Mouse (Mus musculus) heart, adult 8-10 months (tissue): ENCODE results near the gene Atg4b. TPM values are rescaled to one million over a fixed set of nuclear protein-coding genes. Genes with fewer than 3 reads are reported as not detected.
A peak's percentile ranks its signal among the peaks of the same experiment; 100 is the strongest.
"Not testable (repeated sequence)": the region's sequence is repeated elsewhere in the genome, so short reads cannot be mapped to it uniquely, and the experiment has no call there.

ENCODE experiments used
- DNase-seq: peaks from one replicate; pipeline ENCODE4 v3.0.0; 2022; ENCODE audit warnings: low spot score
- total RNA-seq, 4 experiments: library from RNA; stranded (reverse); gene quantifications; 2 replicates each; pipeline ENCODE4 v1.2.4; 2022

Gene Atg4b
- total RNA-seq, 4 experiments from 2014 or later, result 28.5 to 35.3 (median 34.6) TPM

- DNase-seq, result no peak
Observed at GRCm38 (mm10) chr1:93817823-93818532, 66.7 kb downstream of the Atg4b start.

GRCm38 (mm10) chr1:93818722-93819121 lies 67.4 kb downstream of the Atg4b start:
- no peak for DNase-seq

DNA sequence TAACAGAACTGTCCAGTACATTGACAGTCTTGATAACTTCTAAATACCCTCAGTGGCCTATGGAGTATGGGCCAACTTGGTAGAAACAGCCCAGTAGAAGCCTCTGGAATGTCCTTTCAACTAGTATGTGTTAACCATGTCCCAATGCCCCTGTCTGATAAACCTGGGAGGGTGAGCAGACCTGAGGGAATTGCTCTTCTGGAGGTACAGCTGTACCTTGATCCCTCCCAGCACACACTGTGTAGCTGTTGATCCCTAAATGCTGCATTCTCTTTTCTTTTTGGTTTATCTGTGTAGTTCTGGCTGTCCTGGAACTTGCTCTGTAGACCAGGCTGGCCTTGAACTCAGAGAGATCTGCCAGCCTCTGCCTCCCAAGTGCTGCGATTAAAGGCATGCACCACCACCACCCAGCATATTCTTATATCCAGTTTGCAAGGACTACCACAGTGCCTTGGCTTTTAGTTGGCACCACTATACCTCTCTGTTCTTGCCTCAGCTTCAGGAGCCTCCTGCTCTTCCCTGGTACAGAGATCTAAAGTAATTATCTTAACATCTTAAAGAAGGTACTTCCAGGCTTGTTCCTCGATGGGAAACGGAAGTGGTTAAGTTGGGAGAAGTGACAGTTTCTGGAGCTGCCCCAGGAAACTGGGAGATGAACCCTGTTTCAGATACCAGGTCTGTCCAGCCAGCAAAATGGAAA lies 72.6 kb downstream of the Atg4b start:
- no peak for DNase-seq

DNA sequence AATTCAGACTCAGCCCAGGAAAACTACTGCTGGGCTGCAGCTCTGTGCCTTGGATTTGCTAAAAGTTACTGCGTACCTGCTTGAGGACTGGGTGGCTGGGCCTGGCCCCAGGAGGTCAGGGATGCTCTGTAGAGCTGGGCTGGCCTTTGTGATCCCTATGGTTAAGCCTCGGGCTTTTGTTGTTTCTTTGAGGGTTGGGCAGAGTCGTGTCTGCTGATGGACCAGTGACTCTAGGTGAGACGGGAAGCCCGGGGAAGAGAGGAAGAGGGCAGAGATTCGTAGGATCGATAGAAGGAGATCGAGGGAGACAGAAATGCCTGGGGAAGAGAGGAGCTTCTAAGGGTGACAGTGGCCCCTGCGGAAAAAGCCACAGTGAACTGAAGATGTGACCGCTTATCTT lies 73.3 kb downstream of the Atg4b start, which contains the start of gene D2hgdh:
TSS of gene D2hgdh (plus strand) at position 301 of the 400 bp plus-strand sequence.
- DNase-seq, result no peak

- peak; percentile 96 for DNase-seq
Observed at GRCm38 (mm10) chr1:93825105-93825674, 73.9 kb downstream of the Atg4b start.

GRCm38 (mm10) chr1:93825771-93826539 lies 74.7 kb downstream of the Atg4b start:
- no peak for DNase-seq

- no peak for DNase-seq
Observed at GRCm38 (mm10) chr1:93826540-93826835, 75.2 kb downstream of the Atg4b start.

DNA sequence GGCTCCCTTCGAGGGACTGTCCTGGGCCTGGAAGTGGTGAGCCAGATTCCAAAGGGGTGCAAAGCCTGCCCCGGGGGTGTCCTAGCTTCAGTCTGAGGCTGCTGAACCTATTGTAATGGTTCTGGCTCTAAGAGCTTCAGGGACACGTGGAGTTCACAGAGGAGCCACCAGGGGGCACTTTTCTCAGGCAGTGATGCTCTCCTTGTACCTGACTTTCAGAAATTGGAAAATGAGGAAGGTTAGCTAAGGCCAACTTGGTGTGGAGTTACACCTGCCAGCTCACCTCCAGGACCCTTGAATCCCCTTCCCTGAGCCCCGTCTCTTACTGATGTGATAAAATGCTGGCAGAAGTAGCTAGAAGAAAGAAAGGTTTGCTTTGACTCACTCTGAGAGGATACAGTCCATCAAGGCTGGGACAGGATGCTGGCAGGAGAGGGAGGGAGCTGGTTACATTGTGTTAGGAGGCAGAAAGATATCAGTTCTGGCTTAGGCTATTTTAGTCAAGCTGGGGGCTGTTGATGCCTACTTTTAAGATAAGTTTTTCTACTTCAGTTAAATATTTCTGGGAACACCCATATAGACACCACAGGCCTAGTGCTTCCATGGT lies 81.6 kb downstream of the Atg4b start:
- DNase-seq, result not testable (repeated sequence)

- DNase-seq, result no peak
Observed at GRCm38 (mm10) chr1:93834671-93835150, 83.4 kb downstream of the Atg4b start.

GRCm38 (mm10) chr1:93835211-93835610 lies 83.9 kb downstream of the Atg4b start:
- DNase-seq, result no peak

DNA sequence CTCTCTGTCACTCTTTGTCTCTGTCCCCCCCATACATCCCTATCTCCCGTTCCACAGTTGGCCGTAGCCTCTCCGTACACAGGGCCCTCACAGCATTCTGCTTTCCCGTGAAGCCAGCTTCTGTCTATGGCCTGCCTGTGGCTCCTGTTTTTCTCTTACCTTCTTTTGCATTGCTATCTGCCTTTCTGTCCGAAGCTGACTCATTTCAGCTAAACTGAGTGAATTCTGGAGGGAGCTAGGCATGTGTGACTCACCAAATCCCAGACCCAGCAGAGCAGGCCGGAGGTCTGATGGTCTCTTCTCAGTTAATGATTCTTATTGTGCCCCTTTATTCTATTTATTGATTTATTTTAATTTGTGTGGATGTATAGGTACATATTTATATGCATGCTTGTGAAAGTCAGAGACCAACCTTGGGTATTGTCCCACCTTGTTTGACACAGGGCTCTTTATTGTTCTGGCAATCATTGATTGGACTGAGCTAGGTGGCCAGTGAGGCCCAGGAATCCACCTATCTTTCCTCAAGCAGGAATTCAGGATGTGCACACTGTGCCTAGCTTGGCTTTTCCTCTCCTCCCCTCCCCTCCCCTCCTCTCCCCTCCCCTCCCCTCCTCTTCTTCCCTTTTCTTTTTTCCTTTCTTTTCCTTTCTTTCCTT lies 84.7 kb downstream of the Atg4b start:
- DNase-seq, result no peak

DNA sequence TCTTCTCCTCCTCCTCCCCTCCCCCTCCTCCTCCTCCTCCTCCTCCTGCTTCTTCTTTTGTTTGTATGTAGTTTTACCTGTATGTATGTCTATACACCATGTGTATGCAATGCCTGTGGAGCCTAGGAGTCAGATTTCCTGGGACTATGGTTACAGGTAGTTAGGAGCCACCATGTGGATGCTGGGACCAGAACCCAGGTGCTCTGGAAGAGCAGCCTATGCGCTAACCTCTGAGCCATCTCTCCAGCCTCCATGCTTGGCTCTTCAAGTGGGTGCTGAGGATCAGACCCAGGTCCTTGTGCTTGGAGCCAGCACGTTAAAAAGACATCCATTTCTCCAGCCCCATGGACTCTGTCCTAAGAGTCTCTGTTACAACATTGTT lies 85.2 kb downstream of the Atg4b start:
- DNase-seq, result no peak

- DNase-seq, result no peak
Observed at GRCm38 (mm10) chr1:93837335-93837734, 86.0 kb downstream of the Atg4b start.

GRCm38 (mm10) chr1:93838569-93838968 lies 87.3 kb downstream of the Atg4b start:
- DNase-seq, result not testable (repeated sequence)

Other genes starting within 250 kb of the Atg4b start
- gene Farp2, start 239.4 kb upstream of the Atg4b start, total RNA-seq, result 10 to 100 TPM; 19.1 to 25.2 (median 22.3) TPM
- 100 to 1,000 TPM in 1 of 4 experiments, 10 to 100 TPM in 3; 83.1 to 100 (median 91.5) TPM for gene Stk25, start 92.8 kb upstream of the Atg4b start, total RNA-seq
- gene Bok, start 65.8 kb upstream of the Atg4b start, total RNA-seq, result 1 to 10 TPM; 2.5 to 3.0 (median 2.6) TPM
- 10 to 100 TPM; 70.4 to 90.9 (median 77.0) TPM for gene Thap4, start 3.4 kb downstream of the Atg4b start, total RNA-seq
- 10 to 100 TPM; 20.2 to 24.3 (median 20.9) TPM for gene Dtymk, start 50.4 kb downstream of the Atg4b start, total RNA-seq
- 10 to 100 TPM; 10.3 to 15.0 (median 13.6) TPM for gene Ing5, start 52.5 kb downstream of the Atg4b start, total RNA-seq
- gene D2hgdh, start 73.4 kb downstream of the Atg4b start, total RNA-seq, result 10 to 100 TPM; 43.5 to 56.2 (median 48.4) TPM
- gene Gal3st2, start 109.8 kb downstream of the Atg4b start, total RNA-seq, result under 1 TPM; 0.28 to 0.60 (median 0.50) TPM
- 1 to 10 TPM in 1 of 4 experiments, under 1 TPM in 3; 0.33 to 1.2 (median 0.51) TPM for gene Gal3st2b, start 166.8 kb downstream of the Atg4b start, total RNA-seq
- 1 to 10 TPM in 3 of 4 experiments, under 1 TPM in 1; 0.89 to 1.4 (median 1.3) TPM for gene Gal3st2c, start 239.0 kb downstream of the Atg4b start, total RNA-seq